Mouse (Mus musculus) liver, embryonic 14.5 days (tissue): ENCODE results near the gene Rnf20.

Experiments used
- CTCF ChIP-seq: IDR thresholded peaks from 2 replicates; pipeline ENCODE4 v1.5.1; 2016; ENCODE audit warnings: antibody characterized with exemption, low read depth, control low read depth
- EP300 ChIP-seq: IDR thresholded peaks from 2 replicates; pipeline ENCODE4 v1.6.1; 2016; ENCODE audit warnings: antibody characterized with exemption, low read depth

DNA sequence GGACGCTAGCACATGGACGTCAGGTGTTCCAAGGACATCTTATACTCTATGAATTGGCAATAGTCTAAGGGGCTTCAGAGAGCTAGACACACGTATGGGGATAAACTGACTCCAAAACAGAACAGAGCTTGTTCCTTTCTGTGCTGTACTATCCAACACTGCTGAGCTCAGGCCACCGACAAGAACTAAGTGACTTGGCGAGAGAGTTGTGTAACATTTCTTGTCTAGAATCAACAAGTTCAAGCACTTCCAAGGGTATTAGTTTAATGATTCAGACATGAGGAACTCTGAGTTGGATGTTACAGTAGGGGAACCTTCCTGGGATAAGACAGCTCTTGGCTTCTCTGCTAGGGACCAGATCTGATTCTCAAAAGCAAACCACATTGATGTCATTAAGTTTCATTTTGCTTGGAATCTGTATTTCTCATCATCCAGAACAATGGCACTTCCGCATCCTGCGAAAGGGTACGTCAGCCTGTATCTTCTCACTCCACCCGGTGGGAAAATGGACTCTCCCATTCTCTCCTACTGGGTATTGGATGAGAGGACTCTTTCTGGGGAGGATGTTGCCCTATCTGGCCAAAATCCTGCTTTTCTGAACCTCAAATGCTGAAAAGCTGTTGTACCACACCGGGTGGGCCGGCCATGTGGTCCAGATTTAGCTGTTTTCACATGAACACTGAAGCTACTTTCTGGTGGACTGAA, 48.5 kb downstream of the Rnf20 start:
- TF ChIP-seq CTCF: no peak
- no peak for TF ChIP-seq EP300
